Mouse (Mus musculus): ENCODE measurements around the gene Aqp9.
A peak's percentile ranks its signal among the peaks of the same experiment; 100 is the strongest.
"Not testable (repeated sequence)": the region's sequence is repeated elsewhere in the genome, so short reads cannot be mapped to it uniquely, and the experiment has no call there.

Gene Aqp9

DNA sequence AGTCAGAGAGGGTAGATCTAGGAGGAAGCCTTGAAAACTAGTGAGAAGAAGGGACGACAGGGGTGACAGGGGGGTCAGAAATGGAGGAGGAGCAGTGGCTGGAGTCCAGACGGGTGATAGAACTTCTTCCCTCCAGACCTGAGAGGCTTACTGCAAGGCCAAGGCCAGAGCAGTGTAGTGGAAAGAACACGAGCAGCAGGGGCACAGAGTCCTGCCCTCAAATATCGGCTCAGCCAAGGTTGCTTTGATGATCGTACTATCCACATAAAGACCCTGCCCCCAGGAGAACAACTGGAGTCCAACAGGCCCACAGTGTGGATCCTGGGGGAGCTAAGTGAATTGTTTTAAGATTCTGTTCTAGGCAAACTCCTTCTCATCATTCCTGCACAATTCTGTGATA is 33.4 kb downstream of the Aqp9 start:
- no peak for DNase-seq

DNA sequence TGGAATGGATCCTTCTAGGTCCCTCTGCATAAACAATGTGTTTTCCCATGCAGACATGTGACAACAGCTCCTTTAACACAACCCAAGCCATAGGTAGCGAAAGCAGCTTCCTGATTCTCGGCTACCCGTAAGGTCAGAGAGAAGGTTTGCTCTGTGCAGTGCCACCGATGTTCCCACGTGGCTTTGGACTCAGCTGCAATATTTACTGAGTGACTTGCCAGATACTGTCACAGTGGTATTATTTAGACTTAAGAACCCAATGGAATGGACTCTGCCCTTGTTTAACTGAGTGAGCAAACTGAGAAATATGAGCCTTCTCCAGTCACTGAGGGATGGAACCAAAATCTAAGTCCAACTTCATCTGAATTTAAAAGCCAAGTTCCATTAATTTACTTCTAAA is 35.3 kb downstream of the Aqp9 start:
- DNase-seq = no peak

DNA sequence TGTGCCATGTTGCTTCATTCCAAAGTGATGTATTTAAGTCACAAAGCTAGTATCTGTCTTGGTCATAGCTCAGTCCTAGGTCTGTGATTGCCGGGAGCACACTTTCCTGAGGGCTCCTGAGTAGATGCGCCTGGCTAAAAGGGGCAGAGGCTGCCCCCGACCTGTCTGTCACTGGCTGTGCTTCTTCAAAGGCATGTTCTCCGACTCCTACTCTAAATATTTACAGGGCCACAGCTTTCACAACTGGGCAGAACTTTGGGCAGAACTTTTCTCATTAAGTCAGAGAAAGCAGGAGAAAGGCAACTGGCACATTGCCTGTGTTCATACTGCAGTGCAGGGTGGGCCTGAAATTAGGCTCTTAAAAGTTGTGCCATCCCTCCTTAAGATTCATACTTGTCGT is 36.7 kb downstream of the Aqp9 start:
- DNase-seq = no peak

DNA sequence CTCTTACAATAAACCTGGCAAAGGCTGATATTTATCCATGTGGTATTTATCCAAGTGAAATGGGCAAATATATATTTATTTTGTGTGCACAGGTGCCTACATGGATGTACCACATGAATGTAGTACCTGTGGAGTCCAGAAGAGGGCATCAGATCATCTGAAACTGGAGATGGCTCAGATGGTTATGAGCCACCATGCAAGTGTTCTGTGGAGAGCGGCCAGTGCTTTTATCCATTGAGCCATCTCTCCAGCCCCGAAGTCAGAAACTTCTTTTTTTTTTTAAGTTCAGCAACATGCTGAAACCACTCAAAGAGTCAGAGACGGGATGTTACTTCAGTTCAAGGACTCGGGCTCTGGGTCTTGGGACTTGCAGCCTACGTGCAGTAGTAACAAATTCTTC is 39.6 kb downstream of the Aqp9 start:
- DNase-seq = peak; percentile 11 to 19

DNA sequence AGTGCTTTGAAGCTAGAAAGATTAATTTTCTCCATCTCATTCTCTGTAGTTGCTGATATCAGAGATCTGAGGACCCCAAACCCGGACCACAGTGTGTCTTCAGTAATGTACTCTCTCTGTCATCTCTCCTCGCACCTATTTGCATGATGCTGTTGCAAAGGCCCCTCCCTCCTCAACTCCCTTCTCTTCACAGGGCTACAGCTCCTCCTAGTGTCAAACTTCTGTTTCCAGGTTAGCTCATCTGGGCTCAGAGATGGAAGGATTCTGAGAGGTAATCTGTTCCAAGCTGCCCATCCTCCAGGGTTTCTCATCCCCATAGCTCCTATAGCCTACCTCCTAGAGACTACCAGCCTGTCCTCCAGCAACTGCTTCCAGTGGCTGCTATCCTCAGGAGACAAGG is 42.3 kb downstream of the Aqp9 start:
- peak; percentile 6 to 9 for DNase-seq

DNA sequence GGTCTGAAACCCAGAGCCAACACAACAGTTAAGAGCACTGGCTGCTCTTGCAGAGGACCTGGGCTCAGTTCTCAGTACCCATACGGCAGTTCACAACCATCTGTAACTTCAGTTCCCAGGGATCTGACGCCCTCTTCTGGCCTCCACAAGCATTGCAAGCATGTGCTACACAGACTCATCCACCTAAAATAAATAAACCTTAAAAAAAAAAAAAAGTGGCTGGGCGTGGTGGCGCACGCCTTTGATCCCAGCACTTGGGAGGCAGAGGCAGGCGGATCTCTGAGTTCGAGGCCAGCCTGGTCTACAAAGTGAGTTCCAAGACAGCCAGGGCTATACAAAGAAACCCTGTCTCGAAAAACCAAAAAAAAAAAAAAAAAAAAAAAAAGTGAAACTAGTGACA is 45.4 kb downstream of the Aqp9 start:
- DNase-seq = not testable (repeated sequence)

DNA sequence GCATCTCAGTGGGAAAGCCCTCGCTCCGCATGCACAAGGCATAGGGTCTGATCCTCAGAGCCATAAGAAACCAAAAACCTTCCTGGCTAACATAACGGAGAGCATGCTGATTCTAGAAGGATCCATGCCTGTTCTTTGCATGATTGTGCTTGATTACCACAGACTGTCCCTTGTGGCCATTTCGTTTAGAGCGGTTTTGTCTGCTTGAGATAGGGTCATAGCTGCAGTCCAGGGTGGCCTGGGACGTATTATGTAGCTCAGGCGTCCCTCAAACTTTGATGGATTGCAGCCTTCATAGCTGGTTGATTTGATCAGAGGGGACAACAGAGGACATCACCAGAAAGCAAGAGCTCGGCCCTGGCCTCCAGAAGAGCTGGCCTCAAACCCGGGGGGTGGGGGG is 47.6 kb downstream of the Aqp9 start:
- no peak for DNase-seq

DNA sequence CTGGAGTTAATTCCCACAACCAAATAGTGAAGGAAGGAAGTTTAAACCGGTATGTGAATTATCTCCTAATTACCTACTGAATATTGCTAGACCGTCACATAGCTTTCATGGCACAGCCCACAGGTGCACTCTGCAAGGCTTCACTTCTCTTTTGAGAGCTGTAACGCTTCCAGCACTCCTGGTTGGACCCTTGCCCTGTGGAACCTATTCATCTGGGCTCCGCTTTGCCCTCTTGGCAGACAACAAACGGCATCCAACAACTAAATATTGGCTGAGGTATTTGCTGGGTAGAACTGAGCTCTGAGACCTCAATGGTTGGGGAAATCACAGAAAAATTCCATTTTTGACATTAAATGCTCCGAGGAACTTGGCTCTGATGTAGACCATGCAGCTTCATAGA is 55.3 kb downstream of the Aqp9 start:
- no peak for DNase-seq

DNA sequence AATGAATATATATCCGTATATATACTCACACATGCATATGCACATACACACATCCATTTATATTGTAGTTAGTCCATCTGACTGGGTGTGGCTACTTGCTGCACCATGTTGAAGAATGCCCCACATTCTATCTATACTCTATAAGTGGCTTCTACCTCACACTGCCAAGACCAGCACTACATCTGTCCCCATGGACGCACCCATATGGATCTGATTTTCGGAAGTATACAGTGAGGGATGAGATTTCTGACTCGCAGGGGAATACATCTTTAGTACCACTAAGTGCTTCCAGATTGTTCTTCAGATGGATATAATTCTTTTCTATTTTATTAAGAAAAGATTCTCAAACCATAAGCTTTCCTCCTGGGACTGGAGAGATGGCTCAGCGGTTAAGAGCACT is 65.0 kb downstream of the Aqp9 start:
- no peak for DNase-seq

DNA sequence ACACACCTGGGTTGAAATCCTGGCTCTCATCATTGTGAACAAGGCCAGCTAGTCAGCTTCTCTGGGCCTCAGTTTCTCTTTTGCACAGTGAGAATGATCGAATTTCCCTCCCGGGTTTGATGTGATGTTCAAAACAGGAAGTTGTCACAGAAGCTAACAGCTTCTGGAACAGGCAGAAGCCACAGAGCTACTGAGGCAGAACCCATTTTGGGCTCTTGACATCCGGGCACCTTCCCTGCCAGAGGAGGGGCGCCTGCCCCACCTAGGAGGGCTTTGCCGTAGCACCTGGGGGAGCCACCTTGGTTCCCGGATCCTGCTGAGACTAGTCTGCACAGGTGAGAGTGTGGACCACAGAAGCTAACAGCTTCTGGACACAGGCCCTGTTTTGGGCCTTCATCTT is 74.4 kb downstream of the Aqp9 start:
- DNase-seq = no peak

DNA sequence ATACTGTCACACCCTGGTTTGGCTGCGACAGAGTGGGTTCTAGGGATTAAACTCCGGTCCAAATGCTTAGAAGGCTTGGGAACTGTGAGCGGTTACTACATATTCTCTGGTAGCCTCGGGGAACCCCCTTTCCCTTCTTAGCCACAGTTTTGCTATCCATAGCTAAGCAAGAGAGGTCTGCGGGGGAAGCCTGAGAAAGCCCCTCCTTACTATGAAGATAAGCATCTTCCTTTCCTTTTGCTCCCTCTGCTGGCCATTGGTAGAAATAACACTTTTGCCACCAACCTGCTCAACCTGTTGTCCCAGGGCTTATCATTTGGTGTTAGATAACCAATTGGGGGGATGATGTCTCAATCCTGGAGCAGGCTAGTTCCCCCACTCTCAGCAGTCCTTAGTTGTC is 76.4 kb downstream of the Aqp9 start:
- peak; percentile 14 to 22 for DNase-seq

DNA sequence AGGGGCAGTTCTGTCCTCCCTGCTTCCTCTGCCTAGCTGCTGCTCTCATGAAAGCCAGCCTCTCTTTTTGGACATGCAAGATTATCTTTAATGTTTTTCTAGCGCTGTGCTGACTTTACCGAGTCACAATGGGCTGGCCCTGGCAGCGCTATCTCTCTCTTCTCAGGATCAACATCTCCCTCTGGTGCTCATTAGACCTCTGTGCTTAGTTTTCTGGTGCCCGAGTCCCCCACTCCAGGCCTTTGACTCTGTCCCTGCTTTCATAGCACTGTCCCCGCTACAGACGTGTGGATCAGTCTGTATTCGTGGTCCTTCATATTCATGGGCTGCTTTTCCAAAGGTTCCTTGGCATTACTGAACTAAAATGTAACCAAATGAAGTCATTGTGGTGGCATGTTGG is 89.3 kb downstream of the Aqp9 start:
- no peak for DNase-seq

DNA sequence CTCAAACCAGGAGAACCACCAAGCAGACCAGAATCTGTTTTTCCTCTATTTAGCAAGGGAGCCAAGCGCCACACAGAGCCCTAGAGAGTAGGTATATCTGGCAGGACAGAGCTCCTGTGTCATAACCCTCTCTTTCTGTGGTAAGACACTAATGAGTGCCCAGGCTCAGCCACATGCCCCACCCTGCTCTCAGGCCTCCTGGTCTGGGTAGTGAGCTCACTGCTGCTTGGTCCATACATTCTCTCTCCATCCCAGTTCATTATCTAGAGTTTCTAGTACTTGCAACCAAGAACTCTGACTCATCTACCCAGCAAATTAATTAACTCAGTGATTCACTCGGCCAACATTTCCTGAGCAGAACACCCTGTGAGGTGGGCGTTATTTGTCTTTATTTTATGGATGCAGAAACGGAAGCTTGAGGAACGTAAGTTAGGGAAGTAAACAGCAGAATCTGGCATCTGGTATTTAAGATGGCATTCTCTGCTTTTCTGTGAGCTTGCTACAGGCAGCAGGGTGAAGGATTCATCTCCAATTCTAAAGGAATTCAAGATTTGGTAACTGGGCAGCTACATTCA is 91.1 kb downstream of the Aqp9 start:
- DNase-seq = no peak

DNA sequence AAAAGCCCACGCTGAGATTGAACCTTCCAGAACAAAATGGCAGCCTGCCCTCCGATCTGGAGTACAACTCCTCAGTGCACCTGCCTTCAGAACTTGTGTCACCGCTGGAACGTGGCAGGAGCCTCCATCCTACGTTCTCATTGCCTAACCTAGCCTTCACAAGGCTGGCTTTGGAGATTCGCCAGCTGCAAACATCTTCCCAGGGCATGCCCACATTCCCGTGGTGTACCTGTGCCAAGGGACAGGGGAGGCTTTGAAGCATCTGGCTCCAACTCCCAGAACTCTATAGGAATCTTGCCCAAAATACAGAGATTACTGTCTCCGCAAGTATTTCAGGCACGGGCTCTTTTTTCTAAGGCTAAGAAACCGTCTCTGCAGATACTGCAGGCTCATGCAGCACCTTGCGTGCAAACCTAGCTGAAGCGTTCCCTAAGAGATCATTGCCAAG is 92.3 kb downstream of the Aqp9 start:
- DNase-seq = no peak

DNA sequence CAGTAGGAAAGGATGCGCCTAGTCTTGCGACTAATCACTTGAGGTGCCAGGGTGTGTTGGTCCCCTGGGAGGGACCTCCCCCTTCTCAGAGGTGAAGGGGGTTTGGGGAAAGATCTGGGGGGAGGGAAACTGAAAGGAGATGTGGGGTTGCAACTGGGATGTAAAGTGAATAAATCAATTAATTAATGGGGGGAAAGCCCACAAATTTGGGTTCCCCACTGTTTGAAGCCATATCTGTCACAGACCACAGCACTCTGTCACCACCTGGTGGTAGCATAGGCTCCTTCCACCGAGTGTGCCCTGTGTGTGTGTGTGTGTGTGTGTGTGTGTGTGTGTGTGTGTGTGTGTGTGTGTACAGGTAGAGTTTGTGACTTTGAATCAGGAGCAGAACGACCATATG is 94.7 kb downstream of the Aqp9 start:
- DNase-seq = peak; percentile 17 to 31

DNA sequence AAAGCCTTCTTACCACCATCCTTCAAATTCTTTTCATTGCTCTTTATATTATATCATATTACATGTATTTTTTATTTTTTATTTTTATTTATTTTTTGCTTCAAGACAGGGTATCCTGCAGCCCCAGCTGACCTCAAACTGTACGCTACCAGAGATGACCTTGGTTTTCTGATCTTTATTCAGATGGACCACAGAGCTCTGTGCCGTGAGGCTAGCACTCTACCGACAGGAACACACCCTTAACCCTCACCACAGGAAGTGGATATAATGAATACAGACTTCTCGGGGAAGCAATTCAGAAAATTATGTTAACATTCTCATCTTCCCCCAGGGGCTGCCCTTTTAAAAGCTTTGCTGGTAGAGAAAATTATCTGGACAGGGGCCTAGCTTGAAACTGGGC is 95.4 kb downstream of the Aqp9 start:
- no peak for DNase-seq

DNA sequence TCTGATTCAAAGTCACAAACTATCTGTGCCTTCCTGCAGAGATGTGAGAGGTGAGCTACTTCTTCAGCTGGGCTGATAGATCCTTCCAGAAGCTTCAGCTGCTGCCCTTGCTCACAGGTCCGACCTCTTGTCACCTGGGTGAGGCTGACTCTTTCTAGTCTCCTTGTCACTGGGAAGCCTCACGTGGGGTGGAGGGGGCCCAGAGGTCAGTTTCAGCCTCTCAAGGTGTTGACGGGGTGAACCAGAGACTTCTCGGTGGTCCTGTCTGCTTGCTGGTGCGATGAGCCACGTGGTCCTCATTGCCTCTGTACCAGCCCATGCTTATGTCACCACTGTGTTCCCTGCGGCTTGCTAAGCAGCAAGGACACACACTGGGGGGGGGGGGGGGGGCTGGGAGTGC is 96.0 kb downstream of the Aqp9 start:
- no peak for DNase-seq

DNA sequence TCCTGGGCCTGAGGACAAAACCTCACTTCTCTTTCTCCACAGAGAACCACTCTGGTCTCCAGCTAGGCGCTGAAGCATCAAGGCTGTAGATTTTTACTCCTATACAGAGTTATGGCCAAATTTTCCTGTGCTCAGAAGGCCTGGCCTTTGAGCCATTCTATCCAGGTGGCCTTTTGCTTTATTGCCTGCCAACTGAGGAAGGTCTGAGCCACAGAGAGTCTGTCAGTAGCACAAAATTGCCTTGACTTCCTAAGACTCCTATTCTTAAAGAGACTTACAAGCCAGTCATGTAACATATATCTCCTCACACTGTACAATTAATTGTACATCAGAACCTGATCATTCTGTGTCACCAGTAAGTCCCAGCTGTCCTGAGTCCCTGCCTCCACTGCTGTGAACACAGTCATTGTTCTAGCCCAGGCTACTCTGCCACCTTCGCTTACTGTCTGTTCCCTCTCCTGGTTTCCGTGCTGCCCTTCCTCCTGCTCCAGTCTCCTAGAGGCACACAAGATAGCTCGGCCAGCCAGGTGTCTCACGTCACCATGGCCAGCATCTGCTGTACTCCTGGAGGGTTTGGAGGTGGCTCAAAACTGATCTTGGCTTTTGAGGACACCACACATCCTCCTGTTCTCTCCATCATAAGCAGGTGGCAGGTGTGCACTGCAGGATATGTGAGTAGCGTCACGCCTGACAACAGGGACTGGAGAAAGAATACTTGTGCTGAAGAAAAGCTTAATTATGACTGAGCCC is 96.7 kb downstream of the Aqp9 start:
- DNase-seq = no peak

DNA sequence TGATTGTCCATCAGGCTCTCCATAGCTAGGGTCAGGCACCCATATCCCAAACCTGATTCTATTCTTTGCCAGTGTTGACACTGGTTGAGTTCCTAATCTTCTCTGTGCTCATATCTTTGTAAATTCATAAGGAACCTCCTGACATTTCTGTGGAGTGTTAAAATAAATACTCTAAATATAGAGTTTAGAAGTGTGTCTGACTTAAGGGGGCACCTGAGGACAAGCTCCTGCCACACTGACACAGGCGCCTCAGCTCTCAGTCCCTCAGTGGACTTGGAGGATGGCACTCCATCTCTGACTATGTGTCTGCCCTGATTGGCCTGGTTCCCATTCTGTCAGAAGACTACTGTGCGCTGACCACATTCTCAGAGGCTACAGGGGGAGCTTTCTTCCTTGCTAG is 97.9 kb downstream of the Aqp9 start:
- no peak for DNase-seq

DNA sequence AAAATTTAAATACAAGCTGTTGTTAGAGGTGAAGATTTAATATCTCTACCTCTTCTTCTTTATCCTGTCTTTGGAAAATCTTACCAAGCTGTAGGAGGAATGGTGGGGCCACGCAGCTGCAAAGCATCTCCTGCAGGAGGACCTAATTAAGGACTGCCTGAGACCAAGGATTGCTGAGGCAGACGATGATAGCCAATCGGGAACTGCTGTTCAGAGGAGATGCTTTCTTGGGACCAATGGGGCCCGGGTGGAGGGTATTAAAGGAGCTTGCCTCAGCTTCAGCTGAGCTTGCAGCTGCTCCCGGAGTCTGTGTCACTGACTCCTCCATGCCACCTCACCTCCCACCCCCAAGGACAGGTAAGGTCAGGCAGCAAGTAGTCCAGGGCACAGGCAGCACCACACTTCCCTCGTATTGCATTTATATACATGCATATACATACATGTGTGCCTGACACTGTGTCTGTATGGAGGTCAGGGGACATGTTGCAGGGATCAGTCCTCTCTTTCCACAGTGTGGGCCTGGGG is 99.6 kb downstream of the Aqp9 start:
- no peak for DNase-seq

DNA sequence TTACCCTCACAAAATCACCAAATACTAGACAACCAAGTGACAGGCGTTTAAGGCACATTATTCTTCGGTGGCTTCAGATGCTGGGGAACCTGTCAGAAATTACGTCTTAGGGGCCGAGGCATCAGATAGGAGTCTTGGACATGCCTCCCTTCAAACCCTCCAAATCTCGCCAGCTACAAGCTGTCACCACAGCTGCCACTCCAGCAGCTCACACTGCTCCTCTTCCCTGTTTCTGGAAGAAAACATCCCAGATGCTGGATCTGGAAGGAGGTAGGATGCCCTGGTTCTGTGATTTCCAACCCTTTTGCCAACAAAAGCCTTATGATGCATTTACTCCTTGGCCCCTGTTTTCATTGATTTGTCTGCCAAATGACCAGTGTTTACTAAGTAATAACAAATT is 101.3 kb downstream of the Aqp9 start:
- no peak for DNase-seq

DNA sequence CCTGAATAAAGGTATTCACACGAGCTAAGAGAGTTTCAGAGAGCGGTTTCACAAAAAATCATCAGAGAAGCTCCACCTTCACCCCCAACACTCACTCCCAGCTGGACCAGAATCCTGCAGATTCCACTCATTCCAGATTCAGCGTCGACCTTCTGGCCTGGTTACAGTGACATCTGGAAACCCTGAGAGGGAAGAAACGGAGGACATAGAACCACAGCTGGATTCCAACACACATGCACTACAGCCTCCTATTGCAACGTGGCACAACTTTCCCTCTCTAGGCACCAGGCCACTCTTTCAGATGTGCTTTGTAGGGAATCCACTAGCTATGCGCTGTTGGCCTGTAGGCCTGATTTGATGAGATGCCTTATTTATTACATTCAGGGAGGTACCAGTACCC is 102.0 kb downstream of the Aqp9 start:
- no peak for DNase-seq

DNA sequence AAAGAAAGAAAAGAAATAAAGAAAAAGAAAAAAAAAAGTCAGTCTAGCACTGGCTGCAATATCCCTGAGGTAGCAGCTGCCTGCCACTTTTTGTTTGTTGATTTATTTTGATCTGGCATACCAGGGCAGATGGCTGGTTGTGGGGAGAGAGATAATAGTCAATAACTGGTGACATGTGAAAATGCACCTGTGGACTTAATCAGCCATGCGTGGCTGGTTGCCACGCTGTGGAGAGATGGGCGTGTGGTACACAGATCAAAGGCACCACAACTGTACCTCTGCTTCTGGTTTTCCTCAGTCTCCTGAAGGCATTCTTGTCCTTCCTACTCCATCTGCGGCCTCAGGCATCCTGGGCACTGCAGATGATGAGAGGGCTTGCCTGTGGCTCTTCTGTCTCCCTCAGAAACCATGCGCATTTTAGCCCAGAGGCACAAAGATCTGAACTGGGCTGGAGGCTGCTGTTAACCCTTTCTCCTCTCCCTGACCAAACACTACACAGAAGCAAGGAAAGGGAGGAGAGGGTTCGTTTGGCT is 103.1 kb downstream of the Aqp9 start:
- no peak for DNase-seq

DNA sequence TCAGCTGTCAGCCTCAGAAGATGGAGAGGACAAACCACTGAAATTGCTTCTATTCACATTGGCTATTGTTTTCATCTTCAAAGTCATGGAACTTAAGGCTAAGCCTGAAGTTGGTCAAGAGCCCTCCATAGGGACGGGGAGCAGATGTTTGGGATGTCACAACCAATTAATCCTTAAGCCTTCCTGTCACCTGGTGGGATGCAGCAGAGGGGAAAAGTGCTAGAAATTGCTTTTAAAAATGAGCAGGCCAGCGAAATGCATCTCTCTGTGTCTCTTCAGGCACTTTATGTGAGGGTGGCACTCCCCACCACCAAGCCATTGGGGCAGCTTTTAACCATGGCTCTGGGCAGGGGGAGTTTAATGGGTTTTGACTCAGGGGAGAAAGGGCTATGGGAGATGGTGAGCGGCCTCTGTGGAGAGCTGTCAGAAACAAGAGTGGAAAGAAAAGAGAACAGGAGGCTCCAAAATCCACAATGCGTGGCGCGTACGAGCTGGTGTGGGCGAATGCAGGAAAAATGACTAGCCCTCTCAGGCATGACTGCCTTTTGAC is 104.1 kb downstream of the Aqp9 start:
- DNase-seq = no peak

Data from thymus, postnatal 36 days (tissue).